Mouse (Mus musculus): ENCODE results near the gene Spata48.

Gene Spata48

GRCm38 (mm10) chr11:11536295-11536694, 74.4 kb downstream of the Spata48 start:
- no peak for DNase-seq (ENCODE audit: low read depth)

- no peak for DNase-seq (ENCODE audit: low read depth)
Measured at GRCm38 (mm10) chr11:11545948-11546347, 84.1 kb downstream of the Spata48 start.

- DNase-seq (ENCODE audit: low read depth), result no peak
Measured at GRCm38 (mm10) chr11:11546903-11547511, 85.1 kb downstream of the Spata48 start.

GRCm38 (mm10) chr11:11547597-11548240, 85.8 kb downstream of the Spata48 start:
- DNase-seq (ENCODE audit: low read depth), result no peak

- no peak for DNase-seq (ENCODE audit: low read depth)
Measured at GRCm38 (mm10) chr11:11555563-11555962, 93.7 kb downstream of the Spata48 start.

- no peak for DNase-seq (ENCODE audit: low read depth)
Measured at GRCm38 (mm10) chr11:11556186-11556585, 94.3 kb downstream of the Spata48 start.

- peak; percentile 76 for DNase-seq (ENCODE audit: low read depth)
Measured at GRCm38 (mm10) chr11:11557173-11557967, 95.5 kb downstream of the Spata48 start.

GRCm38 (mm10) chr11:11558662-11559061, 96.8 kb downstream of the Spata48 start:
- DNase-seq (ENCODE audit: low read depth), result no peak

- DNase-seq (ENCODE audit: low read depth), result no peak
Measured at GRCm38 (mm10) chr11:11559099-11559686, 97.3 kb downstream of the Spata48 start.

- no peak for DNase-seq (ENCODE audit: low read depth)
Measured at GRCm38 (mm10) chr11:11561118-11561517, 99.2 kb downstream of the Spata48 start.

- peak; percentile 58 for DNase-seq (ENCODE audit: low read depth)
Measured at GRCm38 (mm10) chr11:11564266-11565044, 102.6 kb downstream of the Spata48 start.

Data from c-Kit-positive CD71-negative TER-119-negative erythroid progenitor cells, embryonic 14.5 days (primary cell).